Mouse (Mus musculus) liver, embryonic 14.5 days (tissue): ENCODE results near the gene Klk1.
"Not testable (repeated sequence)": the region's sequence is repeated elsewhere in the genome, so short reads cannot be mapped to it uniquely, and the experiment has no call there.

Source experiments
- CTCF ChIP-seq: IDR thresholded peaks from 2 replicates; pipeline ENCODE4 v1.5.1; 2016; ENCODE audit warnings: antibody characterized with exemption, low read depth, control low read depth
- EP300 ChIP-seq: IDR thresholded peaks from 2 replicates; pipeline ENCODE4 v1.6.1; 2016; ENCODE audit warnings: antibody characterized with exemption, low read depth

- TF ChIP-seq CTCF, EP300: not testable (repeated sequence)
Observed at GRCm38 (mm10) chr7:44222335-44222734, 2.8 kb upstream of the Klk1 start.
